Mouse (Mus musculus) neural tube, embryonic 14.5 days (tissue): ENCODE measurements at regions not wholly inside any gene's neighbourhood (a gene's known extent, or its start where the extent isn't known, plus 50 kb on each side); places are given as distances from the start of the nearest gene placed in this dataset.

Source experiments
- ATAC-seq: fragments of 200-750 bp; cut with Nextera tagmentation; 2 replicates; pipeline ENCODE4 v1.8.0; 2017; ENCODE audit warnings: low read depth, mild to moderate bottlenecking, moderate TSS enrichment, moderate library complexity
- H3K27ac ChIP-seq: fragments of 300-500 bp; sonication (generic); 2 replicates; pipeline ENCODE4 v1.5.1; 2014; ENCODE audit warnings: low read depth, mild to moderate bottlenecking, control low read depth, low read length, moderate library complexity, mixed read lengths
- H3K27me3 ChIP-seq: fragments of 300-500 bp; sonication (generic); 2 replicates; pipeline ENCODE4 v1.6.1; 2014; ENCODE audit warnings: low read length; ENCODE audit not compliant: control insufficient read depth, insufficient read depth
- H3K36me3 ChIP-seq: fragments of 300-500 bp; sonication (generic); 2 replicates; pipeline ENCODE4 v1.6.1; 2014; ENCODE audit warnings: low read length, mixed read lengths; ENCODE audit not compliant: control insufficient read depth, insufficient read depth
- H3K4me1 ChIP-seq: fragments of 300-500 bp; sonication (generic); 2 replicates; pipeline ENCODE4 v1.6.1; 2014; ENCODE audit warnings: low read length; ENCODE audit not compliant: control insufficient read depth, insufficient read depth
- H3K4me2 ChIP-seq: fragments of 300-500 bp; sonication (generic); 2 replicates; pipeline ENCODE4 v1.6.1; 2014; ENCODE audit warnings: mild to moderate bottlenecking, low read depth, low read length, control low read depth
- H3K4me3 ChIP-seq: fragments of 300-500 bp; sonication (generic); 2 replicates; pipeline ENCODE4 v1.5.1; 2014; ENCODE audit warnings: low read depth, low read length, control low read depth, mixed read lengths
- H3K9ac ChIP-seq: fragments of 300-500 bp; sonication (generic); replicated peaks from 2 replicates; pipeline ENCODE4 v1.6.1; 2014; ENCODE audit warnings: low read depth, mild to moderate bottlenecking, control low read depth, low read length, mixed read lengths
- H3K9me3 ChIP-seq: fragments of 300-500 bp; sonication (generic); 2 replicates; pipeline ENCODE4 v1.6.1; 2016; ENCODE audit warnings: low read length; ENCODE audit not compliant: control insufficient read depth
- WGBS: fragments of 180-500 bp; shearing (Covaris S2); extraction: QIAGEN DNeasy Blood & Tissue Kit; methylation state at CpG from one replicate; pipeline ENCODE4 v1.1.7; 2014; 5-methylcytosine and 5-hydroxymethylcytosine counted together

DNA sequence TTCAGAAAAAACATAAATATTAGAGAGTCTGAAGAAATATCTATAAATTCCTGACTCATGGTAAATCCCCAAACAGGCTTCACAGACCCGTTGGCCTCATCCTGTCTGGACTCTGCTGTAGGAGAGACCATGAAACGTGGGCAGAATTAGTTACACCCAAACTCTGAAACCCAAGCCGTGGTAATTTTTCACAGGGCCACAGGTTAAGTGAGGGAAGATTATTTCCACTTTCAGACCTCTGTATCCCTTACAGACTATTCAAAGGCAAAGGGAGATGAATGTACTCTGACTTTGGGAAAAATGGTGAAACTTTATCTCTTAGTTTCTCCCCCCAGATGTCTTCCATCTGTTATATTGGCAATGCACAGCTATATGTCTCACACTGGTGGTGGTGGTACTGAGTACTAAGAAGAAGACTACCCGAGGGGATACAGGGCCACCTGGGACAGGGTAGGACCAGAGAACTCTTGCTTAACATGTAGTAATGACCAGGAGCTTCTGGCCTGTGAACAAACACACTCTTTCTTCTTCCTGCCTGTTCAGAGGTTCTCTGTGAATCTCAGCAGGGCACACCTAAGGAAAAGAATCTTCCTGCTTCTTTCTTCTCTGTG lies 388.8 kb upstream of the Actbl2 start:
- H3K9ac ChIP-seq = no peak overlapping the region
- no peaks in the 10 kb centered on the region for H3K27me3 ChIP-seq
- no peak overlapping the region for H3K27ac ChIP-seq
- H3K36me3 ChIP-seq = no peaks in the 10 kb centered on the region
- no peak for ATAC-seq
- H3K4me1 ChIP-seq = no peaks in the 10 kb centered on the region
- H3K9me3 ChIP-seq = no peaks in the 10 kb centered on the region
- no peak overlapping the region for H3K4me2 ChIP-seq
- WGBS = 79% methylated on average over 4 of the region's 4 CpGs
- no peak overlapping the region for H3K4me3 ChIP-seq

GRCm38 (mm10) chr13:110866713-110867112 lies 388.1 kb upstream of the Actbl2 start:
- Histone ChIP-seq H3K27me3 (no peaks in the 10 kb centered on the region), H3K9me3 (no peaks in the 10 kb centered on the region), H3K36me3 (no peaks in the 10 kb centered on the region), H3K4me3 (no peak overlapping the region), H3K4me1 (no peaks in the 10 kb centered on the region), H3K9ac (no peak overlapping the region), H3K4me2 (no peak overlapping the region), H3K27ac (no peak overlapping the region)
- 53% methylated on average over 2 of the region's 2 CpGs for WGBS
- ATAC-seq = no peak

- Histone ChIP-seq H3K4me1 (no peaks in the 10 kb centered on the region), H3K36me3 (no peaks in the 10 kb centered on the region), H3K27ac (no peak overlapping the region), H3K9ac (no peak overlapping the region), H3K27me3 (no peaks in the 10 kb centered on the region), H3K4me3 (no peak overlapping the region), H3K9me3 (no peaks in the 10 kb centered on the region), H3K4me2 (no peak overlapping the region)
- no peak for ATAC-seq
- 22% methylated on average over 4 of the region's 4 CpGs for WGBS
These were observed 383.6 kb upstream of the Actbl2 start for GRCm38 (mm10) chr13:110871125-110871775.

DNA sequence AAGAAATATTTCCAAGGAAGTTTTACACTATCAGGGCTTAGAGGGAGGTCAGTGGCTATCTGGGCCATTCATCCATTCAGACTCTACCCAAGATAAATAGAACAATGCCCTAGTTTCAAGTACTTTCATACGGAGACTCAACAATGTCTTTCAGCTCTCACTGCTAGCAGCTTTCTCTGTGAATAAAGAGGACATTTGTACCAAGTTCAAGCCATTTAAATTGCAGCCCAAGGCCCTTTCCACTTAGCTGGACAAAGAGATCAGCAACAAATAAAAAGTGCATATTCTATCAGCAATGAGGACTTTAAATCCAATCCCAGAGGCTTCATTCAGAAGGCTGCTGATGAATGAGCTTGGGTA lies 383.1 kb upstream of the Actbl2 start:
- H3K27ac ChIP-seq = no peak overlapping the region
- no peak overlapping the region for H3K4me2 ChIP-seq
- H3K9ac ChIP-seq = no peak overlapping the region
- no peaks in the 10 kb centered on the region for H3K27me3 ChIP-seq
- no peaks in the 10 kb centered on the region for H3K9me3 ChIP-seq
- no peaks in the 10 kb centered on the region for H3K36me3 ChIP-seq
- H3K4me1 ChIP-seq = no peaks in the 10 kb centered on the region
- H3K4me3 ChIP-seq = no peak overlapping the region
- no peak for ATAC-seq
- 11% methylated on average over 1 of the region's 1 CpGs for WGBS

DNA sequence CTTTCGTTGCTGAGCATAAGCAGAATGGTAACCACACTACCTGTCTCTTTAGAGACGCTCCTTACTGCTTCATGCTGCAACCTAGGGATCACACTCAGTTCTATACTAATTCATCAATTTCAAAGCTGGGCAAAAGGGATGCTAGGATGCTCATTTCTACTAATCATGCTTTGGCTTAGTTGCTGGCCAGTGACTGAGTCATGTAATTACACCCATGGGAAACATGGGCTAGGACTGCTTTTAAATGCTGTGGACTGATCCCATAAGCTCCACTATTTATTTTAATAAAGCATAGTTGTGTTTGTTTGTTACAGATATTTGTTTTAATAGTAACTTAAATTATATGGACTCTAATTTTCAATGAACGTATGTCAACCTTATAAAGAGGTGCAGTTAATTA lies 373.2 kb upstream of the Actbl2 start:
- no peak for ATAC-seq
- H3K4me3 ChIP-seq = no peak overlapping the region
- no peaks in the 10 kb centered on the region for H3K36me3 ChIP-seq
- H3K4me2 ChIP-seq = no peak overlapping the region
- no peaks in the 10 kb centered on the region for H3K4me1 ChIP-seq
- 74% methylated on average over 3 of the region's 3 CpGs for WGBS
- no peak overlapping the region for H3K9ac ChIP-seq
- no peaks in the 10 kb centered on the region for H3K27me3 ChIP-seq
- no peaks in the 10 kb centered on the region for H3K9me3 ChIP-seq
- no peak overlapping the region for H3K27ac ChIP-seq

DNA sequence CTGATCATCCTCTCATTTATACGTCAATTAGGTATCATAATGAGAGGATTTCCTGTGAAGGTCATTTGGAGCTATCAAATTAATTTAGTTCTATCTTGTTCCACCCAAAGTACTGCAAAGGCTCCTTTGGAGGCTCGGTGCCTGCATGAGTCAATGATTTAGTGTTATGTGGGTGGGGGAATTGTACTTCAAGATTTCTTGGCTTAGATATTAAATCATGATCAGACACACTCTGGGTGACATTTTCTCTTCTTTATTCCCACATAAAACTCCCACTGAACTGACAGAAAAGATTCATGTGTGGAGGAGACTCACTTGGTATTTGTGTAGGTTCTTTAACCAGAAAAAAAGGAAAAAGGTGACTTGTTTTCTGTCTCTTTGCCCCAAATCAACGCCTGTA lies 372.6 kb upstream of the Actbl2 start:
- Histone ChIP-seq H3K9me3 (no peaks in the 10 kb centered on the region), H3K27ac (no peak overlapping the region), H3K4me2 (no peak overlapping the region), H3K4me3 (no peak overlapping the region), H3K36me3 (no peaks in the 10 kb centered on the region), H3K27me3 (no peaks in the 10 kb centered on the region), H3K9ac (no peak overlapping the region), H3K4me1 (no peaks in the 10 kb centered on the region)
- no peak for ATAC-seq
- WGBS = 39% methylated on average over 3 of the region's 3 CpGs

DNA sequence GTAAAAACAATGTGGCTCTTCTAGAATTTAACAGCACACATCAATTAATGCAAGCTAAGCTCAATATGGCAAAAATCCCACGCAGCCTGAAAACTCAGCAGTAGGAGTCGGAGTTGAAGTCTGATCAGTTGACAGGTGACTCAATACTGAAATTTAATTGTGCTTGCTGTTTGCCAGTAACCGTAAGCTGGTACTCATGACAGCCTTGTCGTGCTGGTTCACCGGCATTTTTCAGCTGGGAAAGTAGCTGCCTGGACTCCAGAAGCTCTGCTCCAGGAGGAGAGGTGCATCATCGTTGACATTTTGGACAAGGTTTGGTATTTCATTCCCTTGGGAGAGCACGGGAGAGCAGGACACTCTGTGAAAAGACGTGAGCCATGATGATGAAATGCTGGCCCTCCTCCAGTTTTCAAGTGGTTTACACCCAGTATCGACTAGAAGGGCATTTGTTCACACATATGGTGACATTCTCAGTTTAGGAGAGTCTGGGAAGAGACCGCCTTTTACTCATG lies 372.1 kb upstream of the Actbl2 start:
- H3K27ac ChIP-seq = no peak overlapping the region
- H3K9me3 ChIP-seq = no peaks in the 10 kb centered on the region
- H3K27me3 ChIP-seq = no peaks in the 10 kb centered on the region
- ATAC-seq = no peak
- H3K36me3 ChIP-seq = no peaks in the 10 kb centered on the region
- no peak overlapping the region for H3K4me3 ChIP-seq
- H3K4me2 ChIP-seq = no peak overlapping the region
- WGBS = 72% methylated on average over 10 of the region's 10 CpGs
- no peaks in the 10 kb centered on the region for H3K4me1 ChIP-seq
- no peak overlapping the region for H3K9ac ChIP-seq

DNA sequence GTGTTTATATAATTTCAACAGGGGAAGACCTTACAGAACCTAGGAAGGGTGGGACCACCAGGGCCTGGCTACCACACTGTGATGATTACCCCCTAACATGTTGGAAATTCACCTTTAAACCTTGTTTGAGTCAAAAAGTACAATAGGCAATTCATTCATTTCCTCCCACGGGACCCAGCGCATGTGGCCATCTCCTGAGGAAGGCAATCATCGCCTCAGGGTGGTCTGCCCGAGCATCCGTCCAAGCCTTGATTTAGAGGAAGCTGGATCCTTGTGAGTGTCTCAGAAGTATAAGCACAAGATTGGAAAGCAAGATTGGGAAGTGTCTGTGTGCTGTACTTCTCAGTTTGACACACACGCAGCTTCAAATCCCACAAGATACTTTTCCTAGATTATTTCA lies 360.9 kb upstream of the Actbl2 start:
- H3K27ac ChIP-seq = no peak overlapping the region
- H3K4me2 ChIP-seq = no peak overlapping the region
- H3K36me3 ChIP-seq = no peaks in the 10 kb centered on the region
- 75% methylated on average over 6 of the region's 6 CpGs for WGBS
- H3K9me3 ChIP-seq = no peaks in the 10 kb centered on the region
- no peak overlapping the region for H3K9ac ChIP-seq
- ATAC-seq = no peak
- no peaks in the 10 kb centered on the region for H3K27me3 ChIP-seq
- no peak overlapping the region for H3K4me3 ChIP-seq
- no peaks in the 10 kb centered on the region for H3K4me1 ChIP-seq

DNA sequence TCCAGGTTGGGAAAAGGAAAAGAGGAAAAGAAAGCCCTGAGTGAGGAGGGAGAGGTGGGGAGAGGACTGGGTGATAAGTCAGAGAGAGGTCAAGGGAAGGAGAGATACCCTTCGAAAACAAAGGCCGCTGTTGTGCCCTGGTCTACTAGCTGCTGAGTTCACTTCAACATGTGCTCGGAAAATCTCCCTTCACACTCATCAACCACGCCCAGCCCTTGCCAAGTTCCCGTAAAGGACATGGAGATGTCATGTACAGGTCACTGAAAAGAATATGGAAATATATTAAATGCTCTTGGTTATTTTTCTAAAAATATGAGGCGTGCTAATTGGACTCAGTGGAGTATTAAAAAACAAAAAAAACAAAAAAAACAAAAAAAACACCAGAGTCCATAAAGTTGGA lies 359.5 kb upstream of the Actbl2 start:
- no peak for ATAC-seq
- no peak overlapping the region for H3K4me2 ChIP-seq
- WGBS = 82% methylated on average over 6 of the region's 6 CpGs
- H3K9ac ChIP-seq = no peak overlapping the region
- no peaks in the 10 kb centered on the region for H3K36me3 ChIP-seq
- H3K4me3 ChIP-seq = no peak overlapping the region
- H3K27ac ChIP-seq = no peak overlapping the region
- no peaks in the 10 kb centered on the region for H3K27me3 ChIP-seq
- no peaks in the 10 kb centered on the region for H3K9me3 ChIP-seq
- H3K4me1 ChIP-seq = no peaks in the 10 kb centered on the region
